Mouse (Mus musculus): ENCODE results near the gene Cela2a.

DNA sequence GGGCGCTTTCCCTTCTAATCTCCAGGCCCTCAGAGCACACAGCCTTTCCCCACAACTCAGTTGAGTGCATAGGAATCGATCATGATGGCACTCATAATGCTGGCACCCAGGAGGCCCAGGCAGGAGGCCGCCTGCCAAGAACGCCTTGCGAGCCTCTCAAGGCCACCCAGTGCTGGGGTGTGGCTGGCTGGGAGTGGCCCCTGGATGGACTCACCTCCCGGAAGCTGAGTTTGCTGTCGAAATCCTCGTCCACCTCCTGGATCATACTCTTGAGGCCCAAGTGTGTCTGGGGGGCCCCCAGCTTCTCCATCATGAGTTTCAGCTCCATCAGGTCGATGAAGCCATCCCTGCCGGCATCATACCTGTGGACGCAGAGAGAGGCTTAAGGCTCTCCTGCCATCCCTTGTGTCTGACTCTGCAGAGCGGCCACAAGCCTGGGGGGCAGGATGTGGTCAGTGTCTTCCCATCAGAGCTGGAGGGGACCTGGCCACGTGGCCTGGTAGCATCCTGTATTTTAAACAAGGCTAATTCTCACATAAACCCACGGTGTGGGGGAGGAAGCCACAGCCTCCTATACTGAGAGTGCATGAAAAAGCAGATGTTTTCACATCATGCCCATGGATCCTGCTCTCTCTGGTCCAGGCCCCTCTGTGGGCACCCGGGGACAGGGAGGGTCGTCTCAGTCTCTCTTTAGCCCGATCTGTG is 35.8 kb upstream of the Cela2a start:
- TF ChIP-seq CTCF (IDR thresholded peaks at IDR 0.05; ENCODE audit: low read depth, low read length) (no peak), TAL1 (conservative IDR thresholded peaks at IDR 0.05; ENCODE audit: low read depth, low read length) (no peak)
